Comparison of ENCODE assay signal across 9 mouse cellular contexts in the genomic region with DNA sequence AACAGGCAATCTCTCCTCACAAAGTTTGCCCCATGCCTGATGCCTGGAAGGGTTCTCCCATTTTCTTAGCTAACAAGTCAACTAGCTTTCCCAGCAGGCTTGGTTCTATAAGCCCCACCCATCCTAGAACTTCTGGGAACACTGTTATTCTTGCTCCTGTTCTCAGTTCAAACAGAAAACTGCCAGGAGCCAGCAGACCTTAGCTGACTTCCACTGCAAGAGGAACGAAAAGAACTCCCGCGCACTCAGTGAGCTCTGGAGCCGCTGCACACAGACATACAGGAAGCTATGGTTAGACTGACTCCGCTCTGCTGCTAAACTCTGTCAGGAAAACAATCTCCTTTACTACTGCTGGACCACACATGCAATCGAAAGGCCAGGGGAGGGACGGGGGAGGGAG.
DNase-seq lines count a peak whose midpoint lies in the region; ATAC-seq and TF ChIP-seq lines count a peak whose summit lies in the region.
"Had no signal": no experiment of that assay in that cellular context is flagged by ENCODE, and none has a peak within 500 bp of the region (broad histone marks: within the 10 kb centered on the region; RNA-seq: fewer than 3 reads in every experiment).

No protein-coding gene starts in this region.

- H3K4me1 ChIP-seq in heart, embryonic 11.5 days (ENCODE audit: control insufficient read depth, insufficient read depth, low read length), result peaks cover 8% of the 10 kb centered on the region; the same call in 1 of the 2 replicates
- H3K4me1 ChIP-seq in liver, embryonic 13.5 days (replicated peaks), result peaks cover 24% of the 10 kb centered on the region
- H3K4me1 ChIP-seq in cerebellum, adult 2 months (ENCODE audit: control insufficient read depth, insufficient read depth, low read length), result peaks cover 9% of the 10 kb centered on the region; the same call in 1 of the 2 replicates
- H3K4me1 ChIP-seq: intestine, embryonic 15.5 days had no signal

- H3K9me3 ChIP-seq in heart, embryonic 11.5 days (replicated peaks; ENCODE audit: control insufficient read depth, low read length), result no peaks in the 10 kb centered on the region
- H3K9me3 ChIP-seq in liver, embryonic 13.5 days (replicated peaks), result no peaks in the 10 kb centered on the region
- H3K9me3 ChIP-seq: intestine, embryonic 15.5 days had no signal

- TF ChIP-seq CTCF in layer of hippocampus, adult 2 months (conservative IDR thresholded peaks at IDR 0.05), result no peak
- no peak for TF ChIP-seq CTCF in cerebellum, adult 2 months (IDR thresholded peaks at IDR 0.05; ENCODE audit: borderline replicate concordance, insufficient read depth, low read depth, low read length)

- no peak for DNase-seq in layer of hippocampus, adult 2 months (ENCODE audit: low spot score in 2 of 2)
- no peak for DNase-seq in layer of hippocampus, postnatal 14 days (ENCODE audit: low spot score in 2 of 2)
- peak; percentile 4 for DNase-seq in WW6 (ENCODE audit: low read depth, low spot score)
- DNase-seq in liver, embryonic 13.5 days, result no peak
- DNase-seq in cerebellum, postnatal 36 days, result no peak
- no peak for DNase-seq in cerebellum, adult 18-20 months
- DNase-seq in cerebellum, adult 2 months, result no peak

- 0 out of 2 replicates have a peak overlapping the region, but pooled peaks have one; percentile 28 for H3K9ac ChIP-seq in heart, embryonic 11.5 days (ENCODE audit: low read depth, low read length)
- no peak overlapping the region for H3K9ac ChIP-seq in liver, embryonic 13.5 days
- H3K9ac ChIP-seq: intestine, embryonic 15.5 days had no signal

- H3K27ac ChIP-seq in layer of hippocampus, adult 2 months, result peak overlapping the region; percentile 46
- H3K27ac ChIP-seq in heart, embryonic 11.5 days (ENCODE audit: low read depth, low read length), result peak overlapping the region; percentile 62
- no peak overlapping the region for H3K27ac ChIP-seq in liver, embryonic 13.5 days
- H3K27ac ChIP-seq in cerebellum, adult 2 months (ENCODE audit: insufficient read depth, low read length), result no peak overlapping the region
- H3K27ac ChIP-seq: intestine, embryonic 15.5 days had no signal

- no peaks in the 10 kb centered on the region for H3K27me3 ChIP-seq in heart, embryonic 11.5 days (ENCODE audit: control insufficient read depth, insufficient read depth, low read length)
- no peaks in the 10 kb centered on the region for H3K27me3 ChIP-seq in liver, embryonic 13.5 days
- H3K27me3 ChIP-seq in cerebellum, adult 2 months (ENCODE audit: control insufficient read depth, insufficient read depth, low read length), result no peaks in the 10 kb centered on the region
- H3K27me3 ChIP-seq: intestine, embryonic 15.5 days had no signal

- ATAC-seq in heart, embryonic 11.5 days (replicated peaks; ENCODE audit: insufficient number of reproducible peaks, low FRiP score, low TSS enrichment), result no peak
- no peak for ATAC-seq in liver, embryonic 13.5 days (ENCODE audit: low read depth)
- ATAC-seq: intestine, embryonic 15.5 days had no signal

- H3K4me3 ChIP-seq in layer of hippocampus, adult 2 months, result no peak overlapping the region
- peak overlapping the region; percentile 18; the same call in 1 of the 2 replicates for H3K4me3 ChIP-seq in heart, embryonic 11.5 days (ENCODE audit: low read depth, low read length)
- no peak overlapping the region for H3K4me3 ChIP-seq in liver, embryonic 13.5 days (replicated peaks)
- H3K4me3 ChIP-seq in cerebellum, adult 2 months (replicated peaks; ENCODE audit: insufficient read depth, low read depth, low read length), result no peak overlapping the region
- H3K4me3 ChIP-seq: intestine, embryonic 15.5 days had no signal

- peak overlapping the region; percentile 51 for H3K4me2 ChIP-seq in heart, embryonic 11.5 days
- H3K4me2 ChIP-seq in liver, embryonic 13.5 days, result peak overlapping the region; percentile 28; the same call in 1 of the 2 replicates
- H3K4me2 ChIP-seq: intestine, embryonic 15.5 days had no signal

- no peak for TF ChIP-seq POLR2A in cerebellum, adult 2 months (IDR thresholded peaks at IDR 0.05; ENCODE audit: borderline replicate concordance, insufficient read depth, low read length)

- H3K36me3 ChIP-seq in heart, embryonic 11.5 days (ENCODE audit: control insufficient read depth, insufficient read depth, low read length), result peaks cover 7% of the 10 kb centered on the region; the same call in 1 of the 2 replicates
- H3K36me3 ChIP-seq in liver, embryonic 13.5 days, result peaks cover 2% of the 10 kb centered on the region; the same call in 1 of the 2 replicates

- WGBS in heart, embryonic 11.5 days (ENCODE audit: insufficient replicate concordance), result 24% methylated on average over 5 of the region's 7 CpGs
- 20% methylated on average over 5 of the region's 7 CpGs for WGBS in liver, embryonic 13.5 days (ENCODE audit: insufficient replicate concordance)
- 91% methylated on average over 5 of the region's 7 CpGs for WGBS in cerebellum, adult 2 months

Comparison
In these comparisons a context has a peak if more than half of its experiments do, and no peak if none do; other contexts are left out.
1. H3K27ac ChIP-seq: peak in layer of hippocampus, adult 2 months (single experiment) and heart, embryonic 11.5 days (single experiment); none in liver, embryonic 13.5 days (single experiment) and cerebellum, adult 2 months (single experiment).